Mouse (Mus musculus): ENCODE measurements at regions not wholly inside any gene's neighbourhood (a gene's known extent, or its start where the extent isn't known, plus 50 kb on each side); places are given as distances from the start of the nearest gene placed in this dataset.

- no peak for DNase-seq
Observed at GRCm38 (mm10) chr6:4811181-4811775, 64.2 kb downstream of the Peg10 start.

GRCm38 (mm10) chr6:4813206-4813605, 66.1 kb downstream of the Peg10 start:
- DNase-seq: no peak

GRCm38 (mm10) chr6:4816856-4817255, 69.8 kb downstream of the Peg10 start:
- no peak for DNase-seq

- no peak for DNase-seq
Observed at GRCm38 (mm10) chr6:4841241-4841640, 61.5 kb upstream of the Ppp1r9a start.

GRCm38 (mm10) chr6:4849747-4850146, 53.0 kb upstream of the Ppp1r9a start:
- peak; percentile 5 for DNase-seq

- DNase-seq: no peak
Observed at GRCm38 (mm10) chr6:4851040-4851439, 51.7 kb upstream of the Ppp1r9a start.
